Mouse (Mus musculus) embryo, embryonic 10 days (tissue): ENCODE data around the gene Cacna1a.
"Not testable (repeated sequence)": the region's sequence is repeated elsewhere in the genome, so short reads cannot be mapped to it uniquely, and the experiment has no call there.

Experiments used
- DNase-seq: peaks from one replicate; pipeline ENCODE4 v3.0.0-alpha.2; 2015; ENCODE audit warnings: low spot score

The Cacna1a gene

GRCm38 (mm10) chr8:84660819-84661457, 272.7 kb downstream of the Cacna1a start:
- DNase-seq: peak; percentile 61

DNA sequence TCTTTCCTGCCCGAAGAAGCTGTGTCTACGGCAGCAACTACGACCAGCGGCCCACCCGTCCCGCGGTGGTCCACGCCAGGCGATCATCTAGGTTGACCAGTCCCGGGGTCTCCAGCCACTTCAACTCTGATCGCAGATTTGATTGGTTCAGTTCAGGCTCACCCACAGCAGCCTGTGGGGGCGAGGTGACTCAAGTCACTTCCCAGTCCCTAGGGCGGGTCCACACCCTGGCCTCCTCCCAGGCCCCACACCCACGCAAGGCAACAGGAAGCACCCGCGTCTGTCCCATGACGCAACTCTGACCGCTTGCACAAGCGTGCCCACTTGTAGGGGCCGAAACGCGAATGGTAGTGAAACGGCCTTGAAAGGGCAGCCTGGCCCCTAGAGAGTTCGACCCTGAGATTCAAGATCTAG, 273.2 kb downstream of the Cacna1a start:
- DNase-seq: peak; percentile 64

DNA sequence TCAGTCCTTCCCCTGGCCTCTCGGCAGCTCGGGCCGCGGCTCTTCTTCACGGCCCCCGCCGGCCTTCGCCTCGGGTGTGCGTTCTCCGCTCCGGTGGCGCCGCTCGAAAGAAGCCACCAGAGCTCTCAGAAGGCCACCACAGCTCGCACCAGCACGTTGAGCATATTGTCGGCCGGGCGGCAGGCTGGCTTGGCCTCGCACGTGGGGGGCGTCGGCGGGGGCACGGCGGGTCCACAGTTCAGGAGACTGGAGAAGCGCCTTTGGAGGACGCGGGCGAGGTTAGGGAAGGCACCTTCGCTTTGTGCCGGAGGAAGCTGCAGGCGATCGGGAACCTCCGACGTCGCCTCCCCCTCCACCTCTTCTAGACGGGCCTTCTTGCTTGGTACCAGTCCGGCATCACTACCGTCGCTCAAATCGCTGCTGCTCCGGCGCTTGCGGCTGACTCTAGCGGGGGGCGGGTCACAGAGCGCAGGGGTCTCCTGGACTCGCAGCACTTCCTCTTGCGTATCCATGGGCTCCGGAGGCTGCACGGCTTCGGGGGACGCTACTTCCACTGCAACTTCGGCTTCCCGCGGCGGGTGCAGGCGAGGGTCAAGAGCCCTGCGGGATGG, 273.8 kb downstream of the Cacna1a start:
- DNase-seq: peak; percentile 68

DNA sequence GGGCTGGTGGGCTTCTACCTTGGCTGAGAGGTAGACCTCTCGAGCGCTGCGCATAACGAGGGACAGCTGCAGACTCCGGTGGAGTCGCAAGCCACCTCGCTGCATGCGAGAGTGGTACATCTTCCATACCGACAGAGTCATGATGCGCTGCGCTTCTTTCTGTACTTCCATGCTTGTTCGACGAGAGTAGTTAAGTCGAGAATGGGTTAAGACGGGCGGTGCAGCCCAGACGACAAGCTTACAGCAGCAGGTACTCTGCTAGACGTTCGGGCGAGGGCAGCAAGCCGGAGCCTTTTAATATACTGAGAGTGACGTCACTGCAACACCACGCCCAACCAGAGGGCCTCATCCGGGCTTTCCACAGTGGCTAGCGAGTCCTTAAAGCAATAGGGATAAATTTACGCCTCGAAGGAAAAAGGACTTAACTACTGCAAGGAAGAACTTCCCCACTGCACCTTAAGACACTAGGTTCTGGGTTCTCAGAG, 274.4 kb downstream of the Cacna1a start, which contains the start of gene Ier2:
Gene Ier2 (minus strand): TSS at position 272 of the 485 bp plus-strand sequence.
- peak; percentile 96 for DNase-seq

GRCm38 (mm10) chr8:84663483-84664327, 275.5 kb downstream of the Cacna1a start:
- DNase-seq: peak; percentile 98

DNA sequence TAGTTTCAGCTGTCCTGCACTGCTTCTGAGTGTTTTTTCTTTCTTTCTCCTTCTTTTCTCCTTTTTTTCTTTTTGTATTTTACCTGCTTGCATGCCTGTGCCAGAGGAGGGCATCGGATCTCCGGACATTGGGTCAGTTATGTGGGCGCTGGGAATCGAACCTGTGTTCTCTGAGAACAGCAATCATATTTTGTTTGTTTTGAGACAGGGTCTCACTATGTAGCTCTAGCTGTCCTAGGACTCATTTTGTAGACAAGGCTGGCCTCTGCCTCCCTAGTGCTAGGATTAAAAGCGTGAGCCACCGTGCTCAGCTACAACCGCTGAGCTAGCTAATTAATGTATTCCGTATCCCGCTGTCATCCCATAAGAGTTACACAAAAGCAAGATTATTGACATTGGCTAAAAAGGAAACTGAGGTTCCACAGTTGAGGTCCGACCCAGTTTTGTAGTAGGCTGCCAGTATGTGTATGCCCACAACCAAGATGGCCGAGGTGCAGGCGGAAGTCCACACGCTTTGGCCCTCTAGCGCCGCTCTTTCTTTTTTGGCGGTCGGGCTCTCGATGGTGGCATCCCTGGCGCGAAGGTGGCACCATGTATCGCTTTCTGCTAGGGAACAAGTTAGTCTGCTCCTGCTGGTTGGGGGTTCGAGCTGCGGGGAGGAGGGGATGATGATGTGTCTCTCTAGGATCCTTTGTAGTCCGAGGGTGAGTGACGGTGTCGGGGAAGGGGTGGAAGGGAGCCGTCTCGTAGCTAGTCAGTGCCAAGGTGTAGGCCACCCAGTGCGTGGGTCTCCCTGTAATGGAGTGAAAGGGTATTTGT, 276.5 kb downstream of the Cacna1a start:
- DNase-seq: peak; percentile 88

GRCm38 (mm10) chr8:84665385-84665893, 277.2 kb downstream of the Cacna1a start:
- peak; percentile 60 for DNase-seq

DNA sequence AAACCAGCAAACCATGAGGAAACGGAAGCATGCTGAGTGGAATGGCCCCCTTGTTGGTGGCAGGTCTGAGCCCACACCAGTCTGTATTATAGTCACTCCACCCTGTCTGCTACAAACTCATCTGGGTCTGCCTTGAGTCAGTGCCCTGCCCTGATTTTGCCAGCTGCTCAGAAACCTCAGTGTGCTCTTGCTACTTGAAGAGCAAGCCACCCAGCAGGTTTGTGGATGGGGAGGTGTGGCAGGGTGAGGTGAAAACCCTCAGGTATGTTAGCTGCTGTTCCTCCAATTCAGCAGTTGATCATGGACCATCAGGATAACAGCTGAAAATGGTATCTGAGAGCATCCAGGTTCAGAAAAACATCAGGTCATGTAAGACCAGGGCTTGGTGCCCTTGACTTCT, 279.8 kb downstream of the Cacna1a start:
- DNase-seq: no peak

GRCm38 (mm10) chr8:84668731-84669485, 280.7 kb downstream of the Cacna1a start:
- no peak for DNase-seq

DNA sequence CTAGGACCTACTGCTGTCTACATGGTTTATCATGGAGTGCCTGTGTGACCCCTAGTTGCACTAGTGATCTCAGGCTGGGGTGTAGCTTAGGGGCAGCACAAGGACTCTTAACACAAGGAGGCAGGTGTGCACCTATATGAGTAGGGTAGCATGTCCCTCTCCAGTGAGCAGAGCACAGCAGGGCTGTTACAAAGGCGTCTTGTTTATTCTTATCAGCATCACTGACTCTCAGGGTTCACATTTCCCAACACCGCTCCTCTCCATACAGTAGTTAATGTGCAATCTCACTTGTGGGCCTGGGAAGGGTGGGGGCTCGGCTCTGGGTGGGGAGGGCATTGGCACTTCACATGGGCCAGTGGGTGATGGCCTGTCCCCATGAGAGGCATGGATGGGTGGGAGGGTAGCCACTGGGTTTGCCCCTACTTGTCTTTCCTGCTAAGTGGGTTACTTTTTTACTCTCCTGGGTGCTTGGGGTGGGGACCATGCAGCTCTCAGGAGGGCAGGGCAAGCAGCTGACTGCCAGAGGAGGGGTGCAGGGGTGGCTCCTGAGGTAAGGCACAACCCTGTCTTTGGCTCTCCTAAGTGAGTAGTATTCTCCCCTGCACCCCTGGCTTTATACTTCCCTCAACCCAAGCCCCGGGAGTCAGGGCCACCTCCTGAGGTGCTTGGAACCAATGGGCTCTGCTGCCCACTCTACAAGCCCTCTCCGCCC, 282.2 kb downstream of the Cacna1a start:
- DNase-seq: not testable (repeated sequence)

DNA sequence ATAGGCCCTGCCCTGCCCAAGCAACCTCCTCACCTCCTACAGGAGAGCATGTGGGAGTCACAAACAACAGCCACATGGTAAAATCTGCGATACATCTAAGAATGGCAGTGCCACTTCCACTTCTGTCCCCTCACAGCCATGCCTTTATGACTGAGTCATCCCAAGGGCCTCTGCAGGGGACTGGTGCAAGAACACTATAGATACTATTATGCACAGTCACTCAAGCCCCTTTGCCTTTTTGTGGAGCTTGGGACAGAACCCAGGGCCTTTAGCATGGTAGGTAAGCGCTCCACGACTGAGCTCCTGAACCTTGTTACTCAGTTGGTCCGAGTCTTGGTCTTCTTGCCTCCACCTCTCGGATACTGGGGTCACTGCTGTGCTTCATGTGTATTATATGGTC, 289.1 kb downstream of the Cacna1a start:
- DNase-seq: no peak

DNA sequence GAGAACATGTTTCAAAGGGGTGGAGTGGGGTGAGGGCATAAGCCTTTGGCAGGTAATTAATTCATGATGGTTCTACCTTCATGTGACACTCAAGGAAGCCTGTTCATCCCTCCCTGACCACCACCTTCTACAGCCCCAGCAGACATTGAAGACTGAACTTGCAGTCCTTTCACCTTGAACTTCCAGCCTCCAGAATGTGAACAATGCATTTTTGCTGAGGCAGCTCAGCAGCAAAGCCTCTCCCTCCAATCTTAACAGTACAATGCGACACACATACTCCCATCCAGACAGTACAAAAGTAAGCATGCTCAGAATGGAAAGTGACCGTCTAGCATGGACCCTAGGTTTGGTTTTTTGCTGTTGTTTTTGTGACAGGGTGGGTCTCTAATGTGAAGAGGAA, 293.2 kb downstream of the Cacna1a start:
- DNase-seq: no peak

- DNase-seq: no peak
Observed at GRCm38 (mm10) chr8:84682257-84682656, 294.0 kb downstream of the Cacna1a start.

- DNase-seq: no peak
Observed at GRCm38 (mm10) chr8:84684537-84684936, 296.3 kb downstream of the Cacna1a start.

- DNase-seq: peak; percentile 40
Observed at GRCm38 (mm10) chr8:84686191-84687002, 298.2 kb downstream of the Cacna1a start, which contains the start of gene Trmt1. Trmt1 (plus strand) TSS chr8:84686307.

GRCm38 (mm10) chr8:84687003-84687704, 298.9 kb downstream of the Cacna1a start:
- DNase-seq: peak; percentile 64

DNA sequence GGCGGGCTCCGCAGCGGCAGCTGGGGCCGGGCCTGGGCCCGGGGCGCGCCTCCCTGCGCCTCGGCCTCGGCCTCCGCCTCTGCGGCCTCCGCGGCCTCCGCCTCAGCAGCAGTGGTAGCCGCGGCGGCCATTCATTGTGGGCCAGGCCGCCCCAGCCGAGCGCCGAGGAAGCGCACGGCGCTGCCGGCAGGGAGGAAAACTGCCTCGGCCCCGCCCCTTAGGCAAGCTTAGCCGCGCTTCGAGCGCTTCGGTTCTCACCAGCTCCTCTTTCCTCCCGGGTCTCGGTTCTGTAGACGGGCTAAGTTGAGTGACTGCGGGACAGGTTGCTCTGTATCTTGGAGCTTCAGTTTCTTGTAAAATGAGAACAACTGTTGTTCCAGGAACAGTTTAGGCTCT, 299.5 kb downstream of the Cacna1a start, which contains the start of gene Nacc1:
Gene Nacc1 (minus strand): TSS at position 158 of the 396 bp plus-strand sequence.
- DNase-seq: peak; percentile 93
